Mouse (Mus musculus): ENCODE data around the gene Iqgap2. TPM values are rescaled to one million over a fixed set of nuclear protein-coding genes. Genes with fewer than 3 reads are reported as not detected.
A peak's percentile ranks its signal among the peaks of the same experiment; 100 is the strongest.

The Iqgap2 gene
- total and polyA plus RNA-seq, 2 experiments from 2014 or later: 2.1 to 6.0 TPM

- Histone ChIP-seq H3K27me3 (ENCODE audit: insufficient read depth, low read length) (no peaks in the 10 kb centered on the region), H3K9me3 (ENCODE audit: low read length) (no peaks in the 10 kb centered on the region), H3K27ac (ENCODE audit: low read depth, low read length) (no peak overlapping the region), H3K9ac (peak overlapping the region; percentile 67), H3K4me3 (ENCODE audit: low read depth, low read length) (peak overlapping the region; percentile 67), H3K36me3 (ENCODE audit: insufficient read depth) (no peaks in the 10 kb centered on the region), H3K4me1 (ENCODE audit: insufficient read depth) (no peaks in the 10 kb centered on the region; the same call in 1 of the 2 replicates), H3K4me2 (ENCODE audit: low read depth) (peak overlapping the region; percentile 78)
- under 1% methylated on average over 34 of the region's 52 CpGs for WGBS
- TF ChIP-seq CTCF (IDR thresholded peaks at IDR 0.05; ENCODE audit: low read depth): peak; percentile 94
- DNase-seq: peak; percentile 88
- ATAC-seq: peak; percentile 94
Measured at GRCm38 (mm10) chr13:95891926-95892610, 346 bp upstream of the Iqgap2 start.

- no peaks in the 10 kb centered on the region for H3K9me3 ChIP-seq (ENCODE audit: low read length)
- no peak overlapping the region for H3K27ac ChIP-seq (ENCODE audit: low read depth, low read length)
- H3K36me3 ChIP-seq (ENCODE audit: insufficient read depth): no peaks in the 10 kb centered on the region
- WGBS: under 1% methylated on average over 33 of the region's 33 CpGs
- H3K4me1 ChIP-seq (ENCODE audit: insufficient read depth): no peaks in the 10 kb centered on the region; the same call in 1 of the 2 replicates
- ATAC-seq: peak; percentile 40
- peak overlapping the region; percentile 78 for H3K4me2 ChIP-seq (ENCODE audit: low read depth)
- H3K4me3 ChIP-seq (ENCODE audit: low read depth, low read length): peak overlapping the region; percentile 67
- TF ChIP-seq CTCF (IDR thresholded peaks at IDR 0.05; ENCODE audit: low read depth): peak; percentile 59
- peak overlapping the region; percentile 67 for H3K9ac ChIP-seq
- peak; percentile 25 for DNase-seq
- no peaks in the 10 kb centered on the region for H3K27me3 ChIP-seq (ENCODE audit: insufficient read depth, low read length)
Measured at GRCm38 (mm10) chr13:95890851-95891471, 761 bp downstream of the Iqgap2 start.

- Histone ChIP-seq H3K27me3 (ENCODE audit: insufficient read depth, low read length) (no peaks in the 10 kb centered on the region), H3K4me3 (ENCODE audit: low read depth, low read length) (peak overlapping the region; percentile 12; the same call in 1 of the 2 replicates), H3K27ac (ENCODE audit: low read depth, low read length) (0 out of 2 replicates have a peak overlapping the region, but pooled peaks have one; percentile 9), H3K9me3 (ENCODE audit: low read length) (no peaks in the 10 kb centered on the region), H3K4me1 (ENCODE audit: insufficient read depth) (no peaks in the 10 kb centered on the region; the same call in 1 of the 2 replicates), H3K9ac (no peak overlapping the region), H3K4me2 (ENCODE audit: low read depth) (peak overlapping the region; percentile 78), H3K36me3 (ENCODE audit: insufficient read depth) (no peaks in the 10 kb centered on the region)
- no peak for TF ChIP-seq CTCF (IDR thresholded peaks at IDR 0.05; ENCODE audit: low read depth)
- ATAC-seq (no peak), DNase-seq (peak; percentile 38)
- 20% methylated on average over 8 of the region's 8 CpGs for whole genome bisulfite sequencing
Measured at GRCm38 (mm10) chr13:95889981-95890545, 1.7 kb downstream of the Iqgap2 start.

GRCm38 (mm10) chr13:95889366-95889765 lies 2.4 kb downstream of the Iqgap2 start:
- WGBS: 88% methylated on average over 10 of the region's 10 CpGs
- no peak overlapping the region for H3K4me3 ChIP-seq (ENCODE audit: low read depth, low read length)
- no peak overlapping the region for H3K9ac ChIP-seq
- no peaks in the 10 kb centered on the region; the same call in 1 of the 2 replicates for H3K4me1 ChIP-seq (ENCODE audit: insufficient read depth)
- no peak overlapping the region for H3K4me2 ChIP-seq (ENCODE audit: low read depth)
- ATAC-seq: no peak
- no peak overlapping the region for H3K27ac ChIP-seq (ENCODE audit: low read depth, low read length)
- no peak for TF ChIP-seq CTCF (IDR thresholded peaks at IDR 0.05; ENCODE audit: low read depth)
- no peaks in the 10 kb centered on the region for H3K9me3 ChIP-seq (ENCODE audit: low read length)
- no peaks in the 10 kb centered on the region for H3K27me3 ChIP-seq (ENCODE audit: insufficient read depth, low read length)
- DNase-seq: no peak
- no peaks in the 10 kb centered on the region for H3K36me3 ChIP-seq (ENCODE audit: insufficient read depth)

GRCm38 (mm10) chr13:95888621-95889020 lies 3.1 kb downstream of the Iqgap2 start:
- 91% methylated on average over 12 of the region's 12 CpGs for WGBS
- Histone ChIP-seq H3K27ac (ENCODE audit: low read depth, low read length) (no peak overlapping the region), H3K9me3 (ENCODE audit: low read length) (no peaks in the 10 kb centered on the region), H3K4me1 (ENCODE audit: insufficient read depth) (no peaks in the 10 kb centered on the region; the same call in 1 of the 2 replicates), H3K36me3 (ENCODE audit: insufficient read depth) (no peaks in the 10 kb centered on the region), H3K4me3 (ENCODE audit: low read depth, low read length) (no peak overlapping the region), H3K27me3 (ENCODE audit: insufficient read depth, low read length) (no peaks in the 10 kb centered on the region), H3K4me2 (ENCODE audit: low read depth) (no peak overlapping the region), H3K9ac (no peak overlapping the region)
- TF ChIP-seq CTCF (IDR thresholded peaks at IDR 0.05; ENCODE audit: low read depth): no peak
- no peak for DNase-seq
- ATAC-seq: no peak

GRCm38 (mm10) chr13:95888170-95888569 lies 3.6 kb downstream of the Iqgap2 start:
- 81% methylated on average over 4 of the region's 4 CpGs for WGBS
- DNase-seq: no peak
- Histone ChIP-seq H3K4me3 (ENCODE audit: low read depth, low read length) (no peak overlapping the region), H3K36me3 (ENCODE audit: insufficient read depth) (no peaks in the 10 kb centered on the region), H3K4me1 (ENCODE audit: insufficient read depth) (no peaks in the 10 kb centered on the region; the same call in 1 of the 2 replicates), H3K27ac (ENCODE audit: low read depth, low read length) (no peak overlapping the region), H3K4me2 (ENCODE audit: low read depth) (no peak overlapping the region), H3K9me3 (ENCODE audit: low read length) (no peaks in the 10 kb centered on the region), H3K9ac (no peak overlapping the region), H3K27me3 (ENCODE audit: insufficient read depth, low read length) (no peaks in the 10 kb centered on the region)
- ATAC-seq: no peak
- TF ChIP-seq CTCF (IDR thresholded peaks at IDR 0.05; ENCODE audit: low read depth): no peak

GRCm38 (mm10) chr13:95887375-95887774 lies 4.3 kb downstream of the Iqgap2 start:
- TF ChIP-seq CTCF (IDR thresholded peaks at IDR 0.05; ENCODE audit: low read depth): no peak
- 79% methylated on average over 7 of the region's 7 CpGs for WGBS

More at GRCm38 (mm10) chr13:95887375-95887774, 4.3 kb downstream of the Iqgap2 start:
- Histone ChIP-seq H3K27me3 (ENCODE audit: insufficient read depth, low read length) (no peaks in the 10 kb centered on the region), H3K36me3 (ENCODE audit: insufficient read depth) (no peaks in the 10 kb centered on the region), H3K9me3 (ENCODE audit: low read length) (no peaks in the 10 kb centered on the region), H3K4me1 (ENCODE audit: insufficient read depth) (no peaks in the 10 kb centered on the region; the same call in 1 of the 2 replicates), H3K27ac (ENCODE audit: low read depth, low read length) (no peak overlapping the region), H3K4me2 (ENCODE audit: low read depth) (no peak overlapping the region), H3K4me3 (ENCODE audit: low read depth, low read length) (no peak overlapping the region), H3K9ac (no peak overlapping the region)
- DNase-seq: no peak
- ATAC-seq: no peak

Data from forebrain, postnatal 0 days (tissue).